Mouse (Mus musculus) monocyte, adult 5-6 weeks (primary cell): ENCODE data around the gene Prss40. TPM values are rescaled to one million over a fixed set of nuclear protein-coding genes. Genes with fewer than 3 reads are reported as not detected.
"Not testable (repeated sequence)": the region's sequence is repeated elsewhere in the genome, so short reads cannot be mapped to it uniquely, and the experiment has no call there.

Experiments
- ATAC-seq: fragments of 153-309, 156-312 bp; replicated peaks from 2 replicates; pipeline ENCODE4 v1.8.0; 2017; ENCODE audit warnings: mild to moderate bottlenecking; ENCODE audit not compliant: low TSS enrichment, insufficient number of reproducible peaks, severe bottlenecking, poor library complexity, low FRiP score
- total RNA-seq: library from RNA; stranded (forward); fragments of 200-1000, 200-491, 200-594 nt; gene quantifications from 3 replicates; pipeline ENCODE4 v1.2.3, GENCODE M21; 2017

Gene Prss40
- total RNA-seq, 1 experiment from 2014 or later = not detected

DNA sequence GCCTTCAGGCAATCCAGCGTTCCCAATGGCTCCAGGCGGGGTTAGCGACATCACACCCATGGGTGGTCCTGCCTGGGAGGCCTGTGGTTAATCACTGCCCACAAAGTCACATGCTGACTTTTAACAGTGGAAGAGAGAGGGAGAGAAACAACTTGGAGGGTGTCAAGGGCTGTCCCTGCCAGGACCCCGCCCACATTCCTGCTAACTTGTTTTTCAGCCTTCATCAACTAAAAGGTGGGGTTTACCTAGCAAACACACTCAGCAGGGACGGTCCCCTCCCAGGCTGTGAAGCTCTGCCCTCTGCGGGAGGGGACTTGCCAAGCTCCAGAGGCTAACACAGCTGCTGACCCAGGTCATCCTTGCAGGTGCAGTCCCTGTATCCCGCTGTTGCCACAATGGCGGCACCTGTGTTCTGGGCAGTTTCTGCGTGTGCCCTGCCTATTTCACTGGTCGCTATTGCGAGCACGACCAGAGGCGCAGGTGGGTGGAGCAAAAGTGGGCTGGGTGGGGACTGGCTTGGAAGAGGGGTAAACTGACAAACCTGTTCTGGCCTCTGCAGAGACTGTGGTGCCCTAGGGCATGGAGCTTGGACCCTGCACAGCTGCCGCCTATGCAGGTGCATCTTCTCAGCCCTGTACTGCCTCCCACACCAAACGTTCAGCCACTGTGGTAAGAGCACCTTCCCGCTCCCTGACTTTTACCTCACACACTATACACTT is 23.8 kb downstream of the Prss40 start:
- no peak for ATAC-seq

GRCm38 (mm10) chr1:34536291-34536766 is 24.4 kb downstream of the Prss40 start:
- ATAC-seq = no peak

GRCm38 (mm10) chr1:34535043-34535698 is 25.6 kb downstream of the Prss40 start, which contains the start of gene Cfc1:
Cfc1 (plus strand) TSS chr1:34535648.
- ATAC-seq = not testable (repeated sequence)

- ATAC-seq = not testable (repeated sequence)
Measured at GRCm38 (mm10) chr1:34534574-34534973, 26.2 kb downstream of the Prss40 start.

DNA sequence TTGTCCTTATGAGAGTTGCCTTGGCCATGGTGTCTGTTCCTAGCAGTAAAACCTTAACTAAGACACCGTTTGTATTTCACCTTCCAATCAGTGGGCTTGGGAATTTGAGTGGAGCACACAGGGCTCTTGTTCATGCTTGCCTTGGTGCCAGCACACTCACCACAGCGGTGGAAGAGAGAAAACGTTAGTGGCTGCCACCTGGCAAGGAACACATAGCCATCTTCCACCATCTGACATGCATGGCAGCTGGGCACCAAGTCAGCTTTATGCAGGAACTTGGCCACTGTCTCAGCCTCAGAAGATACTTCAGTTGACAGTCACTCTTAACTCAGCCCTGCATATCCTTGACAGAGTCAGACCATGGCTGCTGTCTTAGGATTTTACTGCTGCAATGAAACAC is 37.1 kb downstream of the Prss40 start:
- no peak for ATAC-seq

DNA sequence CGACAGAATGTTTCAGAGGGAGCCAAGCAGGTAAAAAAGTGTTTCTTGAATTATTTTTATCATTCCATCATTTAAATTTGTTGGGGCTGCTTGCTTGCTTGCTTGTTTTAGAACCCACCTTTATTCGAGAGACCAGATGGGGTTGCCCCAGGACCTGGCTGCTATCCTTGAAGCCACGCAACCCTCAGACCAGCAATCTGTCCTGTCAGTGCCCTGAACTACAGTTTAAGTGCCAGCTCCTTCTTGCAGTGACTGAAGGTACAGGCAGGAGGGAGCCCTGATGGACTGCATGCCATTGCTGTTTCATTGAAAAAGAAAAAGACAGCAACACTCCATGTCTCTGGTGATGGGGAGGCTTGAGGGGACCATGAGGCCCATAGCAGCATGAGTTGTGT is 37.9 kb downstream of the Prss40 start:
- no peak for ATAC-seq

GRCm38 (mm10) chr1:34522205-34522849 is 38.4 kb downstream of the Prss40 start:
- ATAC-seq = no peak

DNA sequence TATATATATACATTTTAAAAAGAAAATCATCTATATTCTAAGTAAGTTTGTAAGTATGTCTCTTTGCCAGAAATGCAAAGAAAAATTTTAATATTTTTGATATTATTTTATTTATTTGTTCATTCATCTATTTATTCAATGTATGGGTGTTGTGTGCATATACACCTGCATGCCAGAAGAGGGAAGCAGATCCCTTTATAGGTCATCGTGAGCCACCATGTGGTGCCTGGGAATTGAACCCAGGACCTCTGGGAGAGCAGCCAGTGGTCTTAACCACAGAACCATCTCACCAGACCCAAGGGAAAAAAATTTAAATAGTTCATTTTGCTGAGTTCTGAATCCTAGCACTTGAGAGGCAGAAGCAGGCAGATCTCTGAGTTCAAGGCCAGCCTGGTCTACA is 42.5 kb downstream of the Prss40 start:
- ATAC-seq = no peak

DNA sequence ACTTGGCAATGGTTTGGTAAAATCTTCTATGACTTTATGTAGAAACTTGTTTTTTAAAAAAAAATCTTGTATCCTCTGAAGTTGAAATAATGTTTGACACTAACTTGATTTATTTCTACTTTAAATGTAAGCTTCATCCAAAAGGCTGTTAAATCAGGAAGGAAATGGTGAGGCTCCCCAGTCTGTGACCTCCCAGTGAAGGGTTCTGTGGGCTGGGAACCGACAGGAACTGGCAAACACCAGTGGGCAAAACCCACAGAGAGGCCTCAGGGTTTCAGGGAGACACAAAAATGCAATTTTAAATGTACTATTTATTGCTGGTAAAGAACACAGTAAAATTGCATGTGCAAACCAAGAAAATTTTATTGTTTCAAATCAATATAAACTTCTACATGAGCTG is 42.9 kb downstream of the Prss40 start:
- not testable (repeated sequence) for ATAC-seq

- not testable (repeated sequence) for ATAC-seq
Measured at GRCm38 (mm10) chr1:34517297-34517696, 43.4 kb downstream of the Prss40 start.

DNA sequence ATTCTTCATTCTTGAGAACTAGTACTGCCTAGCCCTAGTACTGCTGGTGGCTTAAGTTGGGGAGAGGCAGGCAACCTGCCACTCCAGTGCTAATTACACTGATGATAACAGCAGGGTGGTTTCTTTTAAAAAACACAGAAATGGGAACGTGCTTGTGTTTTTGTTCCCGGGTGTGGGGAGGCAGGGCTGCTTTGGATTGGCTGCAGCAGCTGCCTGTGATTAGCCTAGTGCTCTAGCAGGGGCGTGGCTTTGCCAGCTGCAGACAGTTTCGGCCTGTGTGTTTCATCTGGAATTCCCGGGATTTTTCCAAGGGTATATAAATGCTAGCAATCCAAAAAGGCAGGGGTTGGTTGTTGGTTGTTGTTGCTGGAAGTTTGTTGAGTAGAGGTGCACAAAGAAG is 44.1 kb downstream of the Prss40 start:
- ATAC-seq = no peak

- ATAC-seq = no peak
Measured at GRCm38 (mm10) chr1:34513068-34513467, 47.7 kb downstream of the Prss40 start.

DNA sequence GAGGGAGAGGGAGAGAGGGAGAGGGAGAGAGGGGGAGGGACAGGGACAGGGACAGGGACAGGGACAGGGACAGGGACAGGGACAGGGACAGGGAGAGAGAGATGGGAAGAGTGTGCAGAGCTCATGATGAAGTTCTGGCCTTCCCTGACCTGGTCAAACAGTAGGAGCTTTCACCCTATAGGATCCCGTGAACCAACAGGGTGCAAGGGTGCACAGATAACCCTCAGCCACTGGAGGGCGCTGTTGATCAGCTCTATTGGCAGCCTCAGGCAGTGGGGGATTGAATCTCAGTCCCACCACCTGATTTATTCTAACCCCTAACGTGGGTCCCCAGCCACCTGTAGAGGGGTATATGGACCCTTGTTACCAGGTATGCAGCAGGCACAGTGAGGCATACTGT is 49.7 kb downstream of the Prss40 start:
- peak; percentile 64 for ATAC-seq

DNA sequence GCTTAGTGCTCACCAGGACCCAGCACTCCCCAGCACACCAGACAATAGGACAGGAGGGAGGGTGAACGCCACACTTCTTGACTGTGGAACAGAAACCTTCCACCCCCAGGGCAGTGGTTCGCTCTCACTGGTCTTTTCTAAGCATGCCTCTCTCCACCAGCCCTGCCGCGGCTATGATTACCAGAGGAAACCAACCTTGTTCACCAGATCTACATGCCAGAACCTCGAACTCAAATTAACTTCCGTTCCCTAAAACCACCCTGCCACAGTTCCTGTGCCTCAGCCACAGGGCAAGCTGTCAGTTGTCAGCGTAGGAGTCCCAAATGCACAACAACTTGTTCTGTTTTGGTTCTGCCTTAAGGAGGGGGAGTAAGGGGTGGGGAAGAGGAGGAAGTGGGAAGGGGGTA is 50.2 kb downstream of the Prss40 start:
- ATAC-seq = peak; percentile 77

DNA sequence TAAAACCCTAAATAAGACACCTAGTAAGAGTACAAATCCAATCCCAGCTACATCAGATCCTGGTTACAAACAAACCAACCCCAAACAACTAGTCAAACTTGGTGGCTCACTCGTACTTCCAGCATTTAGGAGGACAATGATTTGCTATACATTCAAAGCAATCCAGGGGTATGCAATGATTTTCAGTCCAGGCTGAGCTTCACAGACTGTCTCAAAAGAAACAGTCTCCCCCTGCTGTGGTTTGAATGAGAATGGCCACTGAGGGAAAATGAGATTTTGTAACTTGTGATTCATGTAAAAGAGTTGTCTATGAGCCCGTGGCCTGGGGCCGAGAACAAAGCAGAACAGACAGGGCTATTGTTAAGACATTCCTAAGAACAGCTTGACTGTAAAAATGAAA is 52.8 kb downstream of the Prss40 start:
- ATAC-seq = no peak

GRCm38 (mm10) chr1:34505970-34506551 is 54.7 kb downstream of the Prss40 start:
- no peak for ATAC-seq

- ATAC-seq = no peak
Measured at GRCm38 (mm10) chr1:34505307-34505706, 55.4 kb downstream of the Prss40 start.

- no peak for ATAC-seq
Measured at GRCm38 (mm10) chr1:34502991-34503390, 57.8 kb downstream of the Prss40 start.
